Mouse (Mus musculus) left cerebral cortex, postnatal 36 days (tissue): ENCODE measurements around the gene Babam1. TPM values are rescaled to one million over a fixed set of nuclear protein-coding genes. Genes with fewer than 3 reads are reported as not detected.
A peak's percentile ranks its signal among the peaks of the same experiment; 100 is the strongest.

Experiments
- DNase-seq, 2 experiments: peaks; one replicate each; pipeline ENCODE4 v3.0.0; 2021 to 2022; ENCODE audit warnings: low spot score in 2 of 2, mixed read lengths in 1 of 2
- intact Hi-C: fragments of 180-260 bp; cut with DNase I; formaldehyde crosslinking; loops from one replicate; pipeline ENCODE4 v1.15.1; 2025
- total RNA-seq, 2 experiments: library from RNA; stranded (reverse); gene quantifications; 2 replicates each; pipeline ENCODE4 v1.2.3; 2021

The Babam1 gene
- total RNA-seq, 2 experiments from 2014 or later, result 101 to 116 TPM

DNA sequence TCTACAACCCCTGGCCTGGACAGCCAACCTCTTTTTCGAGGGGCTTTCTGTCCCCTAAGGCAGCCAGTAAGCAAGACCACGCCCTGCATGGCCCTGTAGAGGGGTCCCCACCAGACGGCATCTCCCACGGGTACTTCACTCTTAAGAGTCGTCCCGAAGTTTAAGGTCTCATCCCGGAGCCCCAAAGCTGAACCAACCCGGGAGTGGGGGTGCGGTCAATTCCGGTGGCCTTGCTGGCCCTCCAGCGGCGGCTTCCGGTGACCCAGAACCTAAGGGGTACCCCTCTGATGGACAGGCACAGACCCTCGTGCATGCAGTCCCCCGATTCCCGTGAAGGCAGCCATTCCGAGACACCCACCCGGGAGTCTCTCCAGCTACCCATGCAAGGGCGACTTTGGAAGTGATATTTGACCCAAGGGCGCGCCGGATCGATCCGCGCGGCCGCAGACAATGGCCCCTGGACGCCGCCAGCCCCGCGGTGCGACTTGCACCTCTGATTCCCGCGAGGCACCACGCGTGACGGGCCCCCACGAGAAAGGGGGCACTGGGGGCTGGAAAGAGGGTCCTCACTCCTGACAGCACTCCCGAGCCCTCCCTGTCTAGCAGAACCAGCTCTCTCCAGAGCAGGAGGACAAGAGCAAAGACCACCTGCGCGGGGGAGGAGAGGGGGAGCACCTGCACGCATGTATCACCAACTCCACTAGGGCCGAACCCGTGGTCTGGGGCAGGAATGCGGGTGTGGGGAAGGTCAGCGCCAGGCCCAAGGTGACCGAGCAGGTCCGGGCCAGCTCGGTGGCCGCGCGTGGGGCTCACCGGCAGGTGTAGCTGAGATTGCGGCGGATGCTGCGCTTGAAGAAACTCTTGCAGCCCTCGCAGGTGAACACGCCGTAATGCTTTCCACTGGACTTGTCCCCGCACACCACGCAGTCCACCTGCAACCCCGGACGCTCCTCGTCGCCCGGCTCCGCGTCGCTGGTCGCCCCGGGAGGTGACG is 16.2 kb upstream of the Babam1 start:
- DNase-seq, result no peak
- intact Hi-C loops, result no loop called here

GRCm38 (mm10) chr8:71381421-71381970 is 15.2 kb upstream of the Babam1 start, which contains the start of gene Nr2f6:
Gene Nr2f6, minus strand, starts transcription at chr8:71381960.
- peak; percentile 54 to 68 for DNase-seq
- intact Hi-C loops, result no loop called here

DNA sequence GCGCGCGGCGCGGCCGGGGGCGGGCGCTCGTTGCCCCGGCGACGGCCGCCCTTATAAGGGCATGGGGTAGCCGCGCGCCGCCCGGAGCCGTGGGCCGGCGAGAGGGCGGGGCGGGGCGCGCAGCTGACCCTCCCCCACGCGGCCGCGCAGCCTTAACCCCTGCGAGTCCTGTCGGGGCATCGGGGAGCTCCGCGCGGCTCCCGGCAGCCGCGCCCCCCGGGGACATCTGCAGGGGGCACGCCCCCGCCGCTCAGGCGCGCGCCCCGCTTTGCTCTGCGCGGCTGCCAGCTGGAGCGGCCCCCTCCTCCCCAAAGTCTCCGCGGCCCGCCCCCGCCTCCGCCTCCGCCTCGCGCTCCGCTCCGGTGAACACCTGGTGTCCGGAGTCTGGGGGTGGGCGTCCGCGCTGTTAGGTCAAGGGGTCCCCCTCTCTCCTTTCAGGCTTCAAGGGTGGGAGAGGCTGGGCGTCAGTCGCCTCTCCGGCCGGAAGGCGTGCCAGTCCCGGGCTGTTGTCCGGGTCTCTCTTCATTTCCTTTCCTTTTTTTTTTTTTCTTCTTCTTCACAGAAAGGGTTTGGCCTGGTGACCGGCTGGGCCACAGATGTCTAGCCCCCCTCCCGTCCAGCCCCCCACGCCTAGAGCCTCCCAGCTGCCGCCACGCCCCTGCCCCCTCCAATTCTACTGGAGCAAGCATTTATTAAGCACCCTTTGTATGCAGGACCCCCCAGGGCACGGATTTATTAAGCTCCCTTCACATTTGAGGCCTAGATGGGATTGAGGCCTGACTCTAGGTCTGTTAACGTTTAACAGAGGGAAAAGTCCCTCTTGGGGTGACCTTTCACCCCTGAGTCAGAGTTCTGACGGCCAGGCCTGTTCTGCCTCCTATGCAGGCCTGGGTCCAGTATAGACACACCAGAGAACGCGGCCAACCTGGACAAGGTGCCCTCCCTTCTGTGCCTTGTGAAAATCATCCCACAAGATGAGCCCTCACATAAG is 14.4 kb upstream of the Babam1 start:
- intact Hi-C loops, result no loop called here
- peak in 1 of 2 experiments; percentile 82 for DNase-seq

DNA sequence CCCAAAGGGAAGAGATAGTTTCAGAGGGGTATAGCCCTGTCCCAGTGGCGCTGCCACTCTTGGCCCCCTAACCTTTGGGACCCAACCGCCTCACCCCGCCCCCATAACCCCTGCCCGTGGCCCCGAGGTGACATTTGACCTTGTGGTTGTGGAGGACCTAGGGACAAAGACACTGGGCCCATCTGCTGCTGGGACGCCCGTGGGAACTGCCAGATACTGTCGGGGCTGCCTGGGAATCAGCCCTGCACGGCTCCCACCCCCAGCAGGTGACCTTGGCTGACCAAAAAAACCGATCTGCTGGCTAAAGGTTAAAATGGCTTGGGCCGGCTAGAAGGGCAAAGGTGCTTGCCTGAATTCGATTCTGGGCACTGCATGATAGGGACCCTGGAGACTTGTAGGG is 13.3 kb upstream of the Babam1 start:
- intact Hi-C loops, result no loop called here

GRCm38 (mm10) chr8:71383860-71384259 is 12.8 kb upstream of the Babam1 start:
- no peak for DNase-seq

More for the DNA sequence above, 13.3 kb upstream of the Babam1 start:
- no peak for DNase-seq

DNA sequence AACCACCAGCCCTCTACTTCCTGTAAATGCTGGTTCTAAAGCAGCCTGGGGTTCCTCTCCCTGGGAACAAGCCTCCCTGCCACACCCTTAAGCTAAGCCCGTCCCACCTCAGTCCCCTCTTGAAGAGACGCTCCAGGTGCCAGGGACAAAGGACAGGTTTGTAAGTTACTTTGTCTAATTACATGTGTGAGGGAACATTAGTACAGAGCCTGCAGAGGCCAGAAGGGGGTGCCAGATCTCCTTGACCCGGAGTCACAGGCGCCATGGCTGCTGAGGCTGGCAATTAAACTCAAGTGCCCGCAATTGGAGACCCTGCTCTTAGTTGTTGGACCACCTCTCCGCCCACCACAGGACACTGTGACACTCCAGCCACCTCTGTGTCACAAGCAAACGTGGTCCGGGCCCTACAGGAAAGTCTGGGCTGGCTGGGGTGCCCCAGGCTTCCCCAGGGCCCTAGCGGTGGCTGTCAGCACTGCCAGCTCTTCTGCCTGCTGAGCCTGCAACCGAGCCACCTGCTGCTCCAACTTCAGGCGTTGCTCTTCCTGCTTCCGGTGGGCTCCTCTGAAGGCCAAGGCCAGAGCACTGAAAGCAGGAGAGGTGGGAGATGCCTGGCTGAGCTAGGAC is 11.3 kb upstream of the Babam1 start:
- DNase-seq, result no peak
- intact Hi-C loops, result no loop called here

More at GRCm38 (mm10) chr8:71383860-71384259, 12.8 kb upstream of the Babam1 start:
- intact Hi-C loops, result no loop called here

DNA sequence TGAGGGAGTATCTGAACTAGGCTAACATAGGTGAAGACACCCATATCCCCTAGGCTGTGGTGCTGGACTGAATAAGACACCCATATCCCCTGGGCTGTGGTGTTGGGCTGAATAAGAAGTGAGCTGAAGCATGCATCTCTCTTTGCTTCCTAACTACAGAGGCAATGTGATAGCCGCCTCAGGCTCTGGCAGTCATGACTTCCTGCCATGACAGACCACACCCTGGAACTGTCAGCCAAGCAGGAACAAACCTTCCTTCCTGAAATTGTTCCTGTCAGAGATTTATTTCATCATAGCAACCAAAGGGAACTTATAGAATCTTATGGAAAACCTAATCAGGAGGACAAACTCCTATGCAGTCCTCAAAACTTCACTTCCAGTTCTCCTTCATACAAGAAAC is 8.4 kb upstream of the Babam1 start:
- intact Hi-C loops, result no loop called here
- DNase-seq, result no peak

- intact Hi-C loops, result no loop called here
- DNase-seq, result no peak
Observed at GRCm38 (mm10) chr8:71391696-71392095, 5.0 kb upstream of the Babam1 start.

DNA sequence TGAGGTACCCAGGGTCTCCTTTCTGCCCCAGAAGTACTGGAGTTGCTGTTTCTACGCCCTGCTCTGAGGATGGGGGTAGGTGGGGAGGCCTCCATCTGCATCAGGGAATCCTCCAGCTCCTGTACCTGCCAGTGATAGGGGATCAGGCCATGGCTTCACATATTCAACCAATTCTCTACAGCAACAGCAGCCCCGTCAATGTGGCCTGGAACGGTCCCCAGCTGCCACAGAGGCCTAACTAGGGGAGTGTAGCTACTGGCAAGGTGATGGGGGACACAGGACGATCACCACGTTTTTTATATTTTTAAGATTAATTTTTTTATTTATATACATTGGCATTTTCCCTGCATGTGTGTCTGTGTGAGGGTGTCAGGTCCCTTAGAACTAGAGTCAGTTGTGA is 4.3 kb upstream of the Babam1 start:
- intact Hi-C loops, result no loop called here
- DNase-seq, result peak in 1 of 2 experiments; percentile 2

- intact Hi-C loops, result no loop called here
Observed at GRCm38 (mm10) chr8:71392871-71393270, 3.8 kb upstream of the Babam1 start.

DNA sequence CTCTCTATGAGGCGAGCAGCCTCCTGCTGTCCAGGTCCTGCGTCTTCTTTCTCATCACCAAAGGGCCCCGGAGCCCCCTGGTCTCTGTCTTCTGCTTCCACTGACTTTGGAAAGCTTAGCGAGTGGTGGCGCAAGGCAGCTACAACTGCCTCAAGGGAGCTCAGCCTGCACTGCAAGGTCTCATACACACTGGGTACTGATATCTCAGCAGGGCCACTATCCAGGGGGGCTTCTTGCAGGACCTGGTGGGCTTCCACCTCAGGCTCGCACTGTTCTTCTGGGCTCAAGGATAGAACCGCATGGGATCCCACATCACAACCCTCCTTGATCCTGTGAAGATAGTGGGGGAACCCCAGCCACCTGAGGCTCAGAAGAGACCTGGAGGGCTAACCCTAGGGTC is 2.2 kb upstream of the Babam1 start:
- intact Hi-C loops, result no loop called here
- DNase-seq, result no peak

More at GRCm38 (mm10) chr8:71392871-71393270, 3.8 kb upstream of the Babam1 start:
- DNase-seq, result peak in 1 of 2 experiments; percentile 5

- intact Hi-C loops, result loop anchor here (5.0 kb wide), 1 partner anchor 823 kb away; no protein-coding TSS in a partner anchor
- DNase-seq, result no peak
Observed at GRCm38 (mm10) chr8:71395071-71395470, 1.6 kb upstream of the Babam1 start.

- DNase-seq, result no peak
- intact Hi-C loops, result loop anchor here (5.0 kb wide), 1 partner anchor 823 kb away; no protein-coding TSS in a partner anchor
Observed at GRCm38 (mm10) chr8:71395629-71396028, 1.0 kb upstream of the Babam1 start, which contains the start of gene Ushbp1. Gene Ushbp1, minus strand, starts transcription at chr8:71395802.

DNA sequence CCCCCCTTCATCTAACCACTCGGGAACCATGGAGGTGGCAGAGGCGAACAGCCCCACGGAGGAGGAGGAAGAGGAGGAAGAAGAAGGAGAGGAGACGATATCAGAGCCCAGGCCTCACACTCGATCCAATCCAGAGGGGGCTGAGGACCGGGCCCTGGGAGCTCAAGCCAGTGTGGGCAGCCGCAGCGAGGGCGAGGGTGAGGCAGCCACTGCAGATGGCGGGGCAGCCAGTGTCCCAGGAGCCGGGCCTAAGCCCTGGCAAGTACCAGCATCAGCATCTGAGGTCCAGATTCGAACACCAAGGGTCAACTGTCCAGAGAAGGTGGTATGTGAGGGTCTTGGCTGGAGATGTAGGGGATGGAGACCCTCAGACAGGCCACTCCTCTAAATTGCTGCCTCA is 1.0 kb downstream of the Babam1 start:
- intact Hi-C loops, result loop anchor here (5.0 kb wide), 1 partner anchor 825 kb away; no protein-coding TSS in a partner anchor
- DNase-seq, result no peak

DNA sequence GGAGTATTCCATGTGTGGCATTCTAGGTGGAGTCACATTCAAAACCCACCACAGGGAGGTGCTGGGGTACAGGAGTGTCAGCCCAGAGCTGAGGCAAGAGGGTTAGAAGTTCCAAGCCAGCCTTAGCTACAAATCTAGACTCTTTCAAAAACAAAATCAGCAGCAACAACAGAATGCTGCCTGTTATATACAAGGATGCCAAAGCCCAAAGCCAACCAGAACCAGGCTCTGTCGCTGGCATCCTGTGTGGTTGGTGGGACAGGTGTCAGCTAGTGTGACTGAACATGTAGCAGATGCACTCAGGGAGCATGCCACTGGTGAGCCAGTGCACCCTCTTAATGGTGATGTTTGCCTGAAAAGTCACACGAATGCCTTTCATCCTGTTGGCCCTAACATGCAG is 4.2 kb downstream of the Babam1 start:
- DNase-seq, result no peak
- intact Hi-C loops, result no loop called here

- no peak for DNase-seq
- intact Hi-C loops, result no loop called here
Observed at GRCm38 (mm10) chr8:71401454-71401853, 4.8 kb downstream of the Babam1 start.

- intact Hi-C loops, result no loop called here
- no peak for DNase-seq
Observed at GRCm38 (mm10) chr8:71402446-71402964, 5.8 kb downstream of the Babam1 start.

- intact Hi-C loops, result no loop called here
- no peak for DNase-seq
Observed at GRCm38 (mm10) chr8:71403107-71403885, 6.6 kb downstream of the Babam1 start.
